Mouse (Mus musculus) kidney, embryonic 15.5 days (tissue): ENCODE measurements around the gene Uvssa. TPM values are rescaled to one million over a fixed set of nuclear protein-coding genes. Genes with fewer than 3 reads are reported as not detected.

ENCODE experiments used
- ATAC-seq: fragments of 200-750 bp; cut with Nextera tagmentation; replicated peaks from 2 replicates; pipeline ENCODE4 v1.8.0; 2017; ENCODE audit warnings: moderate TSS enrichment; ENCODE audit not compliant: low FRiP score
- H3K27ac ChIP-seq: fragments of 300-500 bp; sonication (generic); 2 replicates; pipeline ENCODE4 v1.5.1; 2015; ENCODE audit warnings: mild to moderate bottlenecking, inconsistent platforms
- H3K27me3 ChIP-seq: fragments of 300-500 bp; sonication (generic); 2 replicates; pipeline ENCODE4 v1.6.1; 2015; ENCODE audit warnings: inconsistent platforms
- H3K36me3 ChIP-seq: fragments of 300-500 bp; sonication (generic); 2 replicates; pipeline ENCODE4 v1.6.1; 2015; ENCODE audit warnings: inconsistent platforms
- H3K4me1 ChIP-seq: fragments of 300-500 bp; sonication (generic); 2 replicates; pipeline ENCODE4 v1.6.1; 2015; ENCODE audit warnings: inconsistent platforms
- H3K4me2 ChIP-seq: fragments of 300-500 bp; sonication (generic); 2 replicates; pipeline ENCODE4 v1.6.1; 2015; ENCODE audit warnings: moderate library complexity, mild to moderate bottlenecking, inconsistent platforms
- H3K4me3 ChIP-seq: fragments of 300-500 bp; sonication (generic); replicated peaks from 2 replicates; pipeline ENCODE4 v1.5.1; 2015; ENCODE audit warnings: mild to moderate bottlenecking, inconsistent platforms
- H3K9ac ChIP-seq: fragments of 300-500 bp; sonication (generic); 2 replicates; pipeline ENCODE4 v1.6.1; 2015; ENCODE audit warnings: mild to moderate bottlenecking, inconsistent platforms
- H3K9me3 ChIP-seq: fragments of 300-500 bp; sonication (generic); replicated peaks from 2 replicates; pipeline ENCODE4 v1.6.1; 2016; ENCODE audit warnings: inconsistent platforms
- WGBS: fragments of 180-500 bp; shearing (Covaris S2); methylation state at CpG from one replicate; pipeline ENCODE4 v1.1.7; 2015; ENCODE audit warnings: mixed read lengths; 5-methylcytosine and 5-hydroxymethylcytosine counted together
- polyA plus RNA-seq: library from polyadenylated mRNA; unstranded; fragments of >200 nt; fragmentation: Nextera tagmentation; extraction: Ambion mirVana; gene quantifications from 2 replicates; pipeline ENCODE4 v1.2.1, GENCODE M21; 2015

Uvssa gene
- polyA plus RNA-seq, 1 experiment from 2014 or later = 9.4 TPM

DNA sequence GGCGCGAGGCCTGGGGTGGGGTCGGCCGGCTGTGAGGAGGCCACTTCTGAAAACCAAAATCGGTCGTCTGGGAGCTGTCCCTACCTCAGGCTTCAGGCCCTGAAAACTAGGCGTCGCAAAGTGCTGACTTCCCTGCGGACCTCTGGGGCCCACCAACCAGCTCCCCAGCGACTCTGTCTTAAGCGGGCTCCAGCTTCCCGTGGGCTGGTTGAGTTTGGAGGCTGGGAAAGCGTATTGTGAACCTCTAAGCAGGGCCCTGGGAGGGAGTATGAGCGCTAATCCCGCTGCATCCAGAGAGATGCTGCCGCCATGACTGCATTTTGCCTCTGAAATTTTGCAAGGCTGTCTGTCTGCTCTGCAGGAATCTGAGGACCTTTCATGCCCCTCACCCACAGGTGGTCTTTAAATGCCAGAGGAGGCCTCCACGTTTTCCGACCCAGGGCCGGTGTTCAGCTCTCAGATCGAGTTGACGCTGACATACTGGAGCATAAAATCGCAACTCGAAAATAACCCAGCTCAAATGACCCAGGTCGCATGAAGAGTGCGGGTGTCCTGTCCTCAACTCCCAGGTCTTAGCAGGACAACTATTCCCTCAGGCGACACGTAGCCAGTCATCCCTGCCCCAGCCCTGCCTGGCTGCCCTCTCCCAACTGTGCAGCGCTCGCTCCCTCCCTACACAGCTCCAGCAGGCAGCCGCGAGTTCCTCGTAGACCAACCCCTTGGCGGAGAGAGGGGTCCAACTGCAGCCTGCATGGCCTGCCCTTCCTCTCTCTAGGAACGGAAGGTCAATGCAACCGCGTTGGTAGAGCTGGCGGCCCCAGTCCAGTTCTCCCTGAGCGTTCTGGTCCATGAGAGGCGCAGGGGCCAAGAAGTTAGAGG, 53.9 kb downstream of the Uvssa start:
- Histone ChIP-seq H3K9me3 (no peaks in the 10 kb centered on the region), H3K9ac (no peak overlapping the region), H3K4me2 (no peak overlapping the region), H3K36me3 (no peaks in the 10 kb centered on the region), H3K27me3 (peaks cover 100% of the 10 kb centered on the region), H3K4me1 (peaks cover 48% of the 10 kb centered on the region), H3K27ac (no peak overlapping the region), H3K4me3 (no peak overlapping the region)
- no peak for ATAC-seq
- under 1% methylated on average over 39 of the region's 39 CpGs for WGBS

DNA sequence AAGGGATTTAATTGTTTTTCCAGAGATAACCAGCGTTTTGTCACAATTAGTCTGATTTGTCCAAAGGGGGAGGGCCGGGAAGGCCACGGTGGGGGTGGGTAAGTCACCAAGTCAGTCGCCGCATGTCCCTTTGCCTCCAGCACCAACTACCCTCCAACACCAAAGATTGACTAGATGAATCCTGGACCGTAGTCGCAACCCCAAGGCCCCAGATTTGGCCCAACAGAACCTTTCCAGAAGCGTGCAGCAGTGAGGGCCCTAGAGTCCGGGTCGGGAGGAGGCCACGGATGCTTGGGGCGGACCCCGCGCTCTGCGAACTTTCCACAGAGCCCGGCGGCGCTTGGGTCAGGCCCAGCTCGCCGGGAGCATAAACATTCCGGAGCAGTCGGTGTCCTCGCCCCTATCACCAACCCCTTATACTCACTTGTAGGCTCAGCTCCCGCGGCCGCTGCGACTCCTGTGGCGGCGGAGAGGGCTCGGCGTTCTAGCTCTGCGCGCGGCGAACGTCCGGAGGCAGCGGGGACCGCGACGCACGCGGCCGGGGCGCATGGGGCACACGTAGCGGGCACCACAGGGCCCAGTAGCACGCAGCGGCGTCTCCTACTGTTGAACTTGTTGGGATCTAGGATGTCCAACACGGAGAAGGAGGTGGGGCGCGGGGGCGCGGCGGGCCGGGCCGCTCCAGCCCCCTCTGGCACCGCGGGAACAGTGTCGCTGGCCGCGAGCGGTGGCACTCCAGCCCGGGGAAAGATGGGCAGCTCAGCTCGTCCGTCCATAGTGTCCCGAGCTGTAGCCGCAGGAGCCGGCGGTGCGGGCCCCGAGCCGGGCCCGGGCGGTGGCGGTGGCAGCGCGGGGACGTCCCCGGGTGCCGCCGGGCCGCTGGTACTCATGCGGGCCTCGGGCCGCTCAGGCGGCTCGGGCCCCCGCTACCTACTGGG, 55.1 kb downstream of the Uvssa start, which contains the start of gene Nkx1-1:
Nkx1-1 (minus strand) TSS at position 776 of the 938 bp plus-strand sequence.
- no peak within 1 kb of the TSS for H3K9ac ChIP-seq
- WGBS = 1% methylated on average over 90 of the region's 90 CpGs
- peaks cover 49% of the 10 kb centered on the region for H3K4me1 ChIP-seq
- H3K27ac ChIP-seq = no peak within 1 kb of the TSS
- no peaks in the 10 kb centered on the region for H3K9me3 ChIP-seq
- peak within 1 kb of the TSS; percentile 32 for H3K4me3 ChIP-seq
- no peaks in the 10 kb centered on the region for H3K36me3 ChIP-seq
- no peak for ATAC-seq
- peak within 1 kb of the TSS; percentile 54 for H3K4me2 ChIP-seq
- H3K27me3 ChIP-seq = peaks cover 98% of the 10 kb centered on the region

DNA sequence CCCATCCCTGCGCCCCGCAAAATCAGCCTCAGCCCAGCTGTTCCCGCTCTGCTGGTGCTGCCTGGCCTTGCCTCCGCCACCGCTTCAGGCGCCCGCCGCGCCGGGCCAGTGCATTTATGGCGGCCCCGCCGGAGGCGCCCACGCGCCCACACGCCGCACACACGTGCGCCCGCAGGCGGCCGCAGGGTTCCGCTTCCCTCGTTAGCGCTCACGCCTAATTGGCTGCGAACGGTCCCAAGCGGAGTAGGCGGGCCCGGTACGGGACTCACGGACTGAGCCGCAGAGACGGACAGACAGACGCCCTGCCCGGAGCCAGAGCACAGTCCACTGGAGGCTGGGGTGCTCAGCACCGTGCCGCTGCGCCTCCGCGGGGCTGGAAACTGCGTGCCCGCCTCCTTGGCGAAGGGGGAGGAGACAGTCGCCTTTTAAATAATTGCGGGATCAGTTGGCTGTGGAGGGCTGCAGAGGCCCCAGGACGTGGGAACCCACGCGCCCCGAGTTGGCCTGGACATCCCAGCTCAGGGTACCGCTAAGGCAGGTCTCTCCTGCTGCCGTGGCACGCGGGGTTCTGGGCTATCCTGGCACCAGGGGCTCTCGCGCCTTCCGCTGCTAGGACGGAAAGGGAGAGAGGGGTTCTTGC, 55.9 kb downstream of the Uvssa start:
- no peak overlapping the region for H3K27ac ChIP-seq
- H3K4me3 ChIP-seq = peak overlapping the region; percentile 32
- 1% methylated on average over 59 of the region's 60 CpGs for WGBS
- H3K9me3 ChIP-seq = no peaks in the 10 kb centered on the region
- H3K27me3 ChIP-seq = peaks cover 98% of the 10 kb centered on the region
- no peak overlapping the region for H3K9ac ChIP-seq
- ATAC-seq = no peak
- H3K4me1 ChIP-seq = peaks cover 50% of the 10 kb centered on the region
- no peaks in the 10 kb centered on the region for H3K36me3 ChIP-seq
- H3K4me2 ChIP-seq = peak overlapping the region; percentile 54

DNA sequence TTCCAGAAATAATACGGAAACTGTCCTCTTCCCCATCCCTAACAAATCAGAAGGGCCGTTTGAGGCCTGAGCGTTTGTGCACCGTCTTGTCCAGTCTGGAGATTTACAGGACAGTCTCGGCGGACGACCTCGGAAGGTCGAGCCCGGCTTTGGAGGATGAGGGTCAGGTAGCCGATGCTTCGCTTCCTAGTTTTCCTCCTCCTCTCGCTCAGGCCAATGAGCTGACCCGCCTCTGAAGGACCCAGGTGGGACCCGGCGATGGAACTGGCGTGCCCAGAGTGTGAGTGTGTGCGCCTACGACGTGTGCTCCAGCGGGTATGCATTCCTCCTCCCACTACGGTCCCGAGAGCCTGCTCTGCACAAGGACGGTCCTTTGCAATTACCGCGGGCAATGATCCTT, 56.8 kb downstream of the Uvssa start:
- WGBS = under 1% methylated on average over 26 of the region's 26 CpGs
- Histone ChIP-seq H3K9me3 (no peaks in the 10 kb centered on the region), H3K27ac (no peak overlapping the region), H3K4me3 (0 out of 2 replicates have a peak overlapping the region, but pooled peaks have one; percentile 32), H3K36me3 (no peaks in the 10 kb centered on the region), H3K9ac (no peak overlapping the region), H3K27me3 (peaks cover 98% of the 10 kb centered on the region), H3K4me2 (peak overlapping the region; percentile 54; the same call in 1 of the 2 replicates), H3K4me1 (peaks cover 49% of the 10 kb centered on the region)
- ATAC-seq = no peak

DNA sequence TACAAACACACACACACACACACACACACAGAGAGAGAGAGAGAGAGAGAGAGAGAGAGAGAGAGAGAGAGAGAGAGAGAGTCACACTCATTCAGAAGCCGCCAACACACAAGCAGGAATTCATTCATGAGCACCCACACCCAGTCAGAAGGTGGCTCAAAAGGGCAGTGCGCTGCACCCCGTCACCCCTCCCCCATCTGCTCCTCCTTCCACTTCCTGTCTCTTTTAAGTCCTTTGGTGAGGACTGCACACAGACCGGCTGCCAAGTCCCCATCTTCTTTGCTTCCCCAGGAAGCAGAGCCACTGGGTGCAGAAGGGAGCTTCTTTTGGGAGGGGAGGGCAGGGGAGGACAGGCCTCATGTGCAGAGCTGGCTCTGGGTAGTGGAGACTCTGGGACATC, 57.6 kb downstream of the Uvssa start:
- Histone ChIP-seq H3K4me3 (no peak overlapping the region), H3K27ac (no peak overlapping the region), H3K9me3 (no peaks in the 10 kb centered on the region), H3K27me3 (peaks cover 97% of the 10 kb centered on the region), H3K4me2 (no peak overlapping the region), H3K36me3 (no peaks in the 10 kb centered on the region), H3K9ac (no peak overlapping the region), H3K4me1 (peaks cover 42% of the 10 kb centered on the region)
- ATAC-seq = no peak
- 1% methylated on average over 4 of the region's 4 CpGs for WGBS

DNA sequence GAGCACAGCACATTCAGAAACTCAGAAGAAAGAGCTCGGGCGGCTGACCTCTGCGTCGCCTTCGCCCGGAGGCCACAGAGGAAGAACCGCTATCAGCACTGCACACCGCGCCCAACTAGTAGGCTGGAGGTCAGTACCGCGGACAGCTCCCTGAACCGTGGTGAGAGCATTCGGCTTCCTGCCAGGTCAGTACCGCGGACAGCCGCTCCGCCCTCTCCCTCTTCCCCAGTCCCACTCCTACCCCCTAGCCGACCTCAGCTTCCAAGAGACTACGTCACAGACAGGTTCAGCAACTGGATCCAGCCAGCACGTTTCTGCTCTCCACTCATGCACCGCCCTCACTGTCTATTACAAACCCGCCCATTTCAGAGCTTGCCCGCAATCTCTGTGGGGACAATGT, 59.9 kb downstream of the Uvssa start:
- no peak overlapping the region for H3K4me3 ChIP-seq
- H3K9ac ChIP-seq = no peak overlapping the region
- 2% methylated on average over 23 of the region's 23 CpGs for WGBS
- H3K27ac ChIP-seq = no peak overlapping the region
- H3K9me3 ChIP-seq = no peaks in the 10 kb centered on the region
- peaks cover 31% of the 10 kb centered on the region for H3K4me1 ChIP-seq
- ATAC-seq = peak; percentile 83
- H3K27me3 ChIP-seq = peaks cover 97% of the 10 kb centered on the region
- H3K36me3 ChIP-seq = no peaks in the 10 kb centered on the region
- H3K4me2 ChIP-seq = no peak overlapping the region

DNA sequence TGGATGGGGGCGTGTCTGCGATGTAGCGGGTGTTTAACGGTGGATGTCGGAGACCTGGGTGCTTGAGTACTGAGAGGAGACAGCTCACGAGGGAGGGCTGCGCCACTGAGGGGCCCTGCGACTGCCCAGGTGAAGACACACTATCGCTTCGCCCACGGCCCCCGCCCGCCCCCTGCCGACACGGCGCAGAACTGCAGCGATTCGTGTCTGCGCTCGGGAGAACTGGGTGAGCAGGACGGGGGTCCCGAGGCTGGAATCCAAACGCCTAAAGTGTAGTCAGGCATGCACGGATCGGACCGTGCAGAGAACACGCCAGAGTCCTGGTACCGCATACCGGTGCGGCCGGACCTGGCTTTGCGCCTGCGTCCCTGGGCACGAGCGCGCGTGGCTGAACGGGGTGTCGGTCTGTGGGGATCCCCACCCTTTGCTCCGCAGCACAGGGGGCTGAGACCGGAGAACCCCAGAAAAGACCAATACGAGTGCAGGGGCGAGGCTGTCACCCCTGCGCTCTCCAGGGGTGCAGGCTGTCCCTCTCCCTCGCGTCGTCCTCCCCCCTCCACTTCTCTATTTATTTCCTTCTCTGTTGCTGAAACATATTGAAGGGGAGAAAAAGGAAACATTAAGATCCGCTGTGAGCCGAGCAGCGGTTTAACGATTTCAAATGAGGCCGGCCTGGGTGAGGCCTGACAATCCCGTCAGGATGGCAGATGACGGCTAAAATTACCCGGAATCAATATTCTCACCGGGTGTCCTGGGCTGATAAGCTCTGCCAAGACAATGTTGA, 64.8 kb downstream of the Uvssa start:
- peak overlapping the region; percentile 60 for H3K4me2 ChIP-seq
- peaks cover 9% of the 10 kb centered on the region for H3K4me1 ChIP-seq
- H3K9ac ChIP-seq = no peak overlapping the region
- H3K27me3 ChIP-seq = peaks cover 87% of the 10 kb centered on the region
- H3K27ac ChIP-seq = no peak overlapping the region
- no peaks in the 10 kb centered on the region for H3K36me3 ChIP-seq
- ATAC-seq = no peak
- H3K4me3 ChIP-seq = peak overlapping the region; percentile 27
- WGBS = 6% methylated on average over 56 of the region's 56 CpGs
- no peaks in the 10 kb centered on the region for H3K9me3 ChIP-seq

DNA sequence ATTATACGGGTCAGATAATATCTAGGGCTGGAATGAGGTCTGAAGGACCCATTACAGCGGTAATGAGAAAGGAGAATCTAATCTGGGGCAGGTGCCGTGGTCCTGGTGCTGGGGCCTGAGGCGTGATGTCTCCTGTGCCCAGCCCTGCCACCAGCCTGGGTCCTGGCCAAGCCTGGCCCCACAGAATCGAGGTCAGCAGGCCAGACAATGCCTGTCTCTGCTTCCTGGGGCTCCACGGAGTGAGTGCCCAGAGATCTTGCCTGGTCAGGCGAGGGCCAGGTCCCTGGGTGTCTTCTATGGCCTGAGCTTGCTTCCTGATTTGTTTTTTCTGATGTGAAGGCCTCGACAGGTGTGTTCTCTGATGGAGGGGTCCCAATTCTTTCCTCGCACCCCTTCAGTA, 65.4 kb downstream of the Uvssa start:
- ATAC-seq = no peak
- Histone ChIP-seq H3K4me2 (no peak overlapping the region), H3K4me1 (peaks cover 7% of the 10 kb centered on the region), H3K27ac (no peak overlapping the region), H3K4me3 (no peak overlapping the region), H3K9me3 (no peaks in the 10 kb centered on the region), H3K9ac (no peak overlapping the region), H3K36me3 (no peaks in the 10 kb centered on the region), H3K27me3 (peaks cover 85% of the 10 kb centered on the region)
- WGBS = 55% methylated on average over 9 of the region's 9 CpGs

DNA sequence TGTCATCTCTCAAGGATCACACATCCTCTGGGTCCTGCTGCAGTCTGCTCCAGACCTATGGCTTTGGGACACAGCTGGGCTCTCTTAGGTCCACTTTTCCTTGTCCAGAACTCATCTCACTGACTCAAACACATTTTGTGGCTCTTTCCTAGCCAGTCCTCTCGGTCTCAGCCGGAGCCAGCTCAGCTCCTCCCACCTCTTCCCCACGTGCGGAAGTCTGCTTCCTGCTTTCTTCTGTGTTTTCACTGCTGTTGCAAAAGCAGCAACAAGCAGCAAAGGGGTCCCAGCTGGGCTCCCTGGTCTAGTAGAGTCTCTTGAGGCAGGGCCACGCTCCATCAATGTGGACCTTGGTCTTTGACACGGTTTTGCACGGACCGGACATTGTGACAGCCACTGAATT, 77.4 kb downstream of the Uvssa start:
- Histone ChIP-seq H3K27ac (no peak overlapping the region), H3K27me3 (no peaks in the 10 kb centered on the region), H3K4me2 (no peak overlapping the region), H3K9me3 (no peaks in the 10 kb centered on the region), H3K9ac (no peak overlapping the region), H3K4me3 (no peak overlapping the region), H3K4me1 (no peaks in the 10 kb centered on the region), H3K36me3 (no peaks in the 10 kb centered on the region)
- 28% methylated on average over 8 of the region's 8 CpGs for WGBS
- no peak for ATAC-seq

DNA sequence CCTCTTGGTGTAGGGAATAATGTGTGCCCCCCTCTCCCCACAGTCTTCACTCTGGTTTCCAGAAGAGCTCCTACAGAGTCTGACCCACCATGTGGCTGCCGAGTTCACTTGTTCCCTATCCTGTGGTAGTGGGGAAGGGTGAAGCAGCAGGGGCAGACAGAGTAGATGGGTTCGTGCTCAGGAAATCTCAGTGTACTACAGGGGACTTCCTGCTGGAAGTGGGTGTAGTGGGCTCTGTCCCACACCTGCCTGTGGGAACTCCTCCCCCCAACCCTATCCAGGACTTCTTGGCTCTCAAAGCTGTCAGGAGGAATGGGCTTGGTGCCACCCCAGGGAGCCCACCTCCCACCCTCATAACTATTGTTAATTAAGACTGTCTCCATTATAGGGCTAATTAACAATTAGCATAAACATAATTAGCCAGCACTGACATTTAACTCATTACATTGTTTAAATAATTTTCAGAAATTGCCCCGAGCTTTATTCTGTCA, 79.8 kb downstream of the Uvssa start:
- H3K36me3 ChIP-seq = no peaks in the 10 kb centered on the region
- 61% methylated on average over 3 of the region's 3 CpGs for WGBS
- H3K27me3 ChIP-seq = no peaks in the 10 kb centered on the region
- no peak overlapping the region for H3K4me2 ChIP-seq
- no peak overlapping the region for H3K4me3 ChIP-seq
- no peaks in the 10 kb centered on the region for H3K9me3 ChIP-seq
- H3K4me1 ChIP-seq = no peaks in the 10 kb centered on the region
- no peak overlapping the region for H3K27ac ChIP-seq
- no peak for ATAC-seq
- no peak overlapping the region for H3K9ac ChIP-seq

DNA sequence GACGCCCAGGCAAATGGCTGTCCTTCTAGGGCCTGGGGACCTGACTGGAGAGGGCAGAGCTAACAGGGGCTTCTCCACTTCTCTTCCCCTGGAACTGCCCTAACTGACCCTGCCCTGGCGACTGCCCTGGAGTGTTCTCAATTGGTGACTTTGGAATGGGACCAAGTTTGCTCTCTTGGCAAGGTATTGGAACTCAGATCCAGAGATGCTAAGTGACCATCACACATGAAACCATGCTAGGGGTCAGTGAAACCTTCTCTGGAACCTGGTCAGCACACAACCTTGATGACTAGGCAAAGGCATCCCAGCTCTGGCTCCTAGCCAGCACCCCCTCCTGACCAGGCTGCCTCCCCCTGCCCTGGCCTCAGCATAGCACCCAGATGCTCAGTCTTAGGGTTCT, 80.8 kb downstream of the Uvssa start:
- Histone ChIP-seq H3K36me3 (no peaks in the 10 kb centered on the region), H3K9ac (no peak overlapping the region), H3K4me3 (no peak overlapping the region), H3K4me2 (no peak overlapping the region), H3K27ac (no peak overlapping the region), H3K9me3 (no peaks in the 10 kb centered on the region), H3K4me1 (no peaks in the 10 kb centered on the region), H3K27me3 (0 out of 2 replicates have a peak, but pooled peaks cover 4% of the 10 kb centered on the region)
- no peak for ATAC-seq
- 51% methylated on average over 2 of the region's 2 CpGs for WGBS
